Comparison of ENCODE assay signal across 8 mouse cellular contexts in genomic region chr6:143373686-143374273, GRCm38 (mm10).
DNase-seq lines count a peak whose midpoint lies in the region; ATAC-seq and TF ChIP-seq lines count a peak whose summit lies in the region.

No protein-coding gene starts in this region.

- no peaks in the 10 kb centered on the region for H3K36me3 ChIP-seq in ES-Bruce4 (ENCODE audit: control insufficient read depth, insufficient read depth, low read length, poor library complexity, severe bottlenecking)
- H3K36me3 ChIP-seq in embryonic facial prominence, embryonic 10.5 days (replicated peaks), result no peaks in the 10 kb centered on the region
- no peaks in the 10 kb centered on the region for H3K36me3 ChIP-seq in heart, embryonic 10.5 days
- H3K36me3 ChIP-seq in liver, postnatal 0 days (replicated peaks; ENCODE audit: insufficient read depth, low read length), result no peaks in the 10 kb centered on the region

- no peak overlapping the region for H3K27ac ChIP-seq in ES-Bruce4 (ENCODE audit: insufficient read depth, low read length)
- no peak overlapping the region; the same call in 1 of the 2 replicates for H3K27ac ChIP-seq in embryonic facial prominence, embryonic 10.5 days (replicated peaks)
- H3K27ac ChIP-seq in heart, embryonic 10.5 days, result no peak overlapping the region
- no peak overlapping the region for H3K27ac ChIP-seq in liver, postnatal 0 days (ENCODE audit: low read depth)

- peak; percentile 51 for ATAC-seq in liver, postnatal 0 days

- peak; percentile 73 for DNase-seq in adrenal gland, postnatal 14 days
- peak; percentile 64 for DNase-seq in embryonic facial prominence, embryonic 10.5 days (ENCODE audit: low spot score)
- peak; percentile 79 for DNase-seq in heart, embryonic 10.5 days (ENCODE audit: low spot score)
- peak; percentile 45 to 50 for DNase-seq in kidney, postnatal 25 days
- peak; percentile 65 for DNase-seq in liver, postnatal 0 days
- DNase-seq in retina, adult 2 months (ENCODE audit: low read depth, low spot score), result peak; percentile 29
- DNase-seq in urinary bladder, postnatal 14 days (ENCODE audit: low spot score), result peak; percentile 47

- peak; percentile 80 for TF ChIP-seq CTCF in ES-Bruce4 (IDR thresholded peaks at IDR 0.05; ENCODE audit: low read depth, low read length)
- TF ChIP-seq CTCF in liver, postnatal 0 days (IDR thresholded peaks at IDR 0.05; ENCODE audit: low read depth), result peak; percentile 87

- TF ChIP-seq EP300 in ES-Bruce4 (IDR thresholded peaks at IDR 0.05; ENCODE audit: insufficient read depth, low read depth, low read length), result no peak
- no peak for TF ChIP-seq EP300 in liver, postnatal 0 days (IDR thresholded peaks at IDR 0.05; ENCODE audit: low read depth)

- no peaks in the 10 kb centered on the region for H3K27me3 ChIP-seq in ES-Bruce4 (ENCODE audit: control insufficient read depth, insufficient read depth, low read length, poor library complexity, severe bottlenecking)
- no peaks in the 10 kb centered on the region for H3K27me3 ChIP-seq in embryonic facial prominence, embryonic 10.5 days (replicated peaks; ENCODE audit: low read depth, poor library complexity, severe bottlenecking)
- no peaks in the 10 kb centered on the region for H3K27me3 ChIP-seq in heart, embryonic 10.5 days (ENCODE audit: insufficient read depth, poor library complexity, severe bottlenecking)
- H3K27me3 ChIP-seq in liver, postnatal 0 days (ENCODE audit: insufficient read depth, low read length), result no peaks in the 10 kb centered on the region

- H3K4me3 ChIP-seq in ES-Bruce4 (ENCODE audit: low read depth, low read length), result no peak overlapping the region
- H3K4me3 ChIP-seq in embryonic facial prominence, embryonic 10.5 days, result no peak overlapping the region
- no peak overlapping the region for H3K4me3 ChIP-seq in heart, embryonic 10.5 days
- no peak overlapping the region for H3K4me3 ChIP-seq in liver, postnatal 0 days (ENCODE audit: low read depth, low read length)

- WGBS in embryonic facial prominence, embryonic 10.5 days, result 52% methylated on average over 15 of the region's 15 CpGs
- WGBS in heart, embryonic 10.5 days, result 51% methylated on average over 15 of the region's 15 CpGs
- 47% methylated on average over 15 of the region's 15 CpGs for WGBS in liver, postnatal 0 days (ENCODE audit: insufficient replicate concordance)

- no peak overlapping the region for H3K9ac ChIP-seq in ES-Bruce4 (ENCODE audit: low read depth, poor library complexity, severe bottlenecking)
- no peak overlapping the region for H3K9ac ChIP-seq in liver, postnatal 0 days (replicated peaks)

- no peak overlapping the region for H3K4me2 ChIP-seq in liver, postnatal 0 days (ENCODE audit: low read depth, low read length)

- no peak for TF ChIP-seq POLR2A in ES-Bruce4 (IDR thresholded peaks at IDR 0.05; ENCODE audit: insufficient read depth, low read length)

- H3K9me3 ChIP-seq in ES-Bruce4 (replicated peaks; ENCODE audit: control insufficient read depth, insufficient read depth, low read length, poor library complexity, severe bottlenecking), result no peaks in the 10 kb centered on the region
- H3K9me3 ChIP-seq in embryonic facial prominence, embryonic 10.5 days, result no peaks in the 10 kb centered on the region
- H3K9me3 ChIP-seq in heart, embryonic 10.5 days, result no peaks in the 10 kb centered on the region
- H3K9me3 ChIP-seq in liver, postnatal 0 days (ENCODE audit: low read length), result no peaks in the 10 kb centered on the region

- no peaks in the 10 kb centered on the region for H3K4me1 ChIP-seq in ES-Bruce4 (ENCODE audit: control insufficient read depth, insufficient read depth, low read length)
- H3K4me1 ChIP-seq in embryonic facial prominence, embryonic 10.5 days, result peaks cover 26% of the 10 kb centered on the region
- peaks cover 3% of the 10 kb centered on the region for H3K4me1 ChIP-seq in heart, embryonic 10.5 days
- H3K4me1 ChIP-seq in liver, postnatal 0 days (ENCODE audit: insufficient read depth), result no peaks in the 10 kb centered on the region

Comparison
In these comparisons a context has a peak if more than half of its experiments do, and no peak if none do; other contexts are left out.
1. DNase-seq: peak in every context shown above with its lines; median percentile 79 in heart, embryonic 10.5 days; 73 in adrenal gland, postnatal 14 days; 65 in liver, postnatal 0 days; 64 in embryonic facial prominence, embryonic 10.5 days; 48 in kidney, postnatal 25 days; 47 in urinary bladder, postnatal 14 days; 29 in retina, adult 2 months.